Mouse (Mus musculus): ENCODE measurements around the gene Marveld1. TPM values are rescaled to one million over a fixed set of nuclear protein-coding genes. Genes with fewer than 3 reads are reported as not detected.

The Marveld1 gene
- polyA plus RNA-seq, 1 experiment from 2014 or later = 4.3 TPM

DNA sequence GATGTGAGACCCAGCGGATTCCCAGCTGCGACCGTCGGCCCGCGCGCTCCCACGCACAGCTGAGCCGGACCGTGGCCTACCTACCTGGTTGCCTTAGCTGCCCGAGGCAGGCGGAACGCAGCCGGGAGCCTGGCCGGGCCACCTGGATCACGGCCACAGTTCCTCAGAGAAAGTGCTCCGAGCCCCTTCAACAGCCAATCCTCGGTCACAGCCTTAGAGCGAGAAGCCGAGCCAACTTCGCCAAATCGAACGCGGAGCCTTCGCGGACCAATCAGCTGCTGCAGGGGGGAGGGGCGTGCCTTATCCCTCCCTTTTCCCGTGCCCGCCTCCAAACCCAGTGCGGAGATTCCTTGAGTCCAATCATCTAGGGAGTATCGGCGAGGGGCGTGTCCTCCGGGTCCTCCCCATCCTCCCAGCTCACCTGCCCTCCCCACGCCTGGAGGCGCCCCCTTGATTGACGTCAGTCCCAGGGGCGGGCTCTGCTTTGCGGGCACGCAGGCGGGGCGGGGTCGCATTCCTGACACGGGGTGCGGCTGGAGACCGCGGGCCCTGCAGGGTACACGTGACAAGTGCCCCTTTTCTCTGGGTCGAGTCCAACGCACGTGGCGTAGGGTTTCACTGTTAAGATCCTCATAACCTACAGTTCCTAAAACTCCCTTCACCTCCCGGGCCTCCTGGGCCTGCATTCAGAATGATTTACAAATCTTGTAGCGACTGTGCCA is 18.3 kb upstream of the Marveld1 start, which contains the start of gene Avpi1:
TSS of gene Avpi1 (minus strand) at position 273 of the 722 bp plus-strand sequence.
- under 1% methylated on average over 54 of the region's 54 CpGs for WGBS
- peak within 1 kb of the TSS; percentile 76 for H3K4me2 ChIP-seq
- no peaks in the 10 kb centered on the region for H3K9me3 ChIP-seq
- peaks cover 19% of the 10 kb centered on the region for H3K4me1 ChIP-seq (replicated peaks)
- peak within 1 kb of the TSS; percentile 53 for H3K4me3 ChIP-seq
- H3K36me3 ChIP-seq = 0 out of 2 replicates have a peak, but pooled peaks cover 5% of the 10 kb centered on the region
- peak within 1 kb of the TSS; percentile 20 for H3K27ac ChIP-seq (replicated peaks)
- peak; percentile 97 for ATAC-seq (ENCODE audit: low FRiP score, low read depth)
- H3K27me3 ChIP-seq = no peaks in the 10 kb centered on the region
- peak within 1 kb of the TSS; percentile 42 for H3K9ac ChIP-seq

DNA sequence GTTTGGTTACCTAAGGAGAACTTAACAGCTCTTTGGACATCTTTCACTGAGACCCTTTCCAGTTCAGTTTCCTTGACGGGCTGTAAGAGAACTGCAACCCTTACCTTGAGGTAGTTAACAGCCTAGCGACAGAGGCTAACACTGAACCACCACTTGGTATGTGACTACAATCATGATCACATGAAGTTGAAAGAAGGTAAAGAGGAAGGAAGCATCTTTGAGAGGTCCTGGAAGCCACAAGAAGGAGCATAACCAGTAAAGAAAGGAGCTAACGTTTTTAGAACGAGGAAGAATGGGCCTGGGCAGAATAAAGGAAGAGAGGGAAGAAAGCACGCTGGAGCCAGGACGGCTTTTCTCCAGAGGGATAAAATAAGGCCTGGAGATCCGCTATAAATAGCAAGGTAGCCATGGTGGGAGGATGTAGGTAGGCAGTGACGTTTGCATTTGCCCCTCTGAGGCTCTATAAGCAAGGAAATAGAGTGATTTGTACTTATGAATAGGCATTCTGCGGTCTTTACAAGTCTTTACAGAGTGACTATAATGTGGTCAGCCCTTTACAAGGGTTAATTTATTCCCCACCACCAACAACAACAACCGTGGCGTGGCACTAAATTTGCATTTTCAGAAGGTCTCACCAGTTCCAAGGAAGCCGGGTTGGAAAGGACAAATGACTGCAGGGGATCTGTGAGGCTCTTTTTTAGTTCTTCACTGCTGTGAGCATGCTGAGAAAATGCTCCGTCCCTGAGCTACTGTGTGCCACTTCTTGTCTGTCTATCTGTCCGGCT is 17.5 kb upstream of the Marveld1 start:
- Histone ChIP-seq H3K9ac (peak overlapping the region; percentile 42; the same call in 1 of the 2 replicates), H3K9me3 (no peaks in the 10 kb centered on the region), H3K27ac (replicated peaks) (peak overlapping the region; percentile 20), H3K4me2 (peak overlapping the region; percentile 76), H3K27me3 (no peaks in the 10 kb centered on the region), H3K36me3 (no peaks in the 10 kb centered on the region), H3K4me3 (peak overlapping the region; percentile 53), H3K4me1 (replicated peaks) (peaks cover 19% of the 10 kb centered on the region)
- 11% methylated on average over 14 of the region's 14 CpGs for WGBS
- no peak for ATAC-seq (ENCODE audit: low FRiP score, low read depth)

DNA sequence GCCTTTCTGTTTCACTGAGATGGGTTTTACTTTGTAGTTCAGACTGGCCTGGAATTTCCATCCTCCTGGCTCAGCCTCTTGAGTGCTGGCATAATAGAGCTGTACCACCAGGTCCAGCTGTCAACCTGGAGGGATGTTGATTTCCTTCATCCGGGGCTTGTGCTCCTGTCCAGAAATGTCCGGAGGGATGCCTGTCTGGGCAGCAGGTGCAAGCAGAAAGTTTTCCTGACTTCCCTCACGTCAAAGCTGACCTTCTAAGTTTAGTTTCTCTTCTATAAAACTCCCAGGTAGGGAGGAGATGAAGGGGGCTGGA is 16.9 kb upstream of the Marveld1 start:
- 47% methylated on average over 3 of the region's 3 CpGs for WGBS
- H3K27ac ChIP-seq (replicated peaks) = no peak overlapping the region
- no peaks in the 10 kb centered on the region for H3K27me3 ChIP-seq

DNA sequence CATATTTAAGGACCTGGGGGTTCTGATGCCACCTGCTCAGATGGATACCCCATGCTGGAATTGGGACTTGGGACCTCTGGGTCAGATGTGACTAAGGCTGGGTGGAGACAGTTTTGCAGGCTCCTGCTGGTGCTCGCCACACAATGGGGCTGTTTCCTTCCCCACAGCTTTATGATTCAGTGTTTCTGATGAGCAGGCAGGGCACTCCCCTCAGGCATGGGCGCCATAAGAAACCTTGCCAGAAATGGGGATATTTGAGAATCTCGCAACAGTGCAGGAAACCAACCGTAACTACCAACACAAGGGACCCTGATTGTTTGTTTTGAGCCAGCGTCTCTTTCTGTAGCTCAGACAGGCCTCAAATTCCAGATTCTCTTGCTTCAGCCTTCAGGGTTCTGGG is 16.1 kb upstream of the Marveld1 start:
- Histone ChIP-seq H3K4me1 (replicated peaks) (peaks cover 19% of the 10 kb centered on the region), H3K36me3 (no peaks in the 10 kb centered on the region), H3K27me3 (no peaks in the 10 kb centered on the region), H3K9ac (no peak overlapping the region), H3K4me3 (no peak overlapping the region), H3K27ac (replicated peaks) (no peak overlapping the region), H3K9me3 (no peaks in the 10 kb centered on the region), H3K4me2 (no peak overlapping the region)
- ATAC-seq (ENCODE audit: low FRiP score, low read depth) = no peak
- 74% methylated on average over 5 of the region's 5 CpGs for WGBS

More for the DNA sequence above, 16.9 kb upstream of the Marveld1 start:
- Histone ChIP-seq H3K4me2 (no peak overlapping the region), H3K36me3 (no peaks in the 10 kb centered on the region), H3K9me3 (no peaks in the 10 kb centered on the region), H3K4me3 (no peak overlapping the region), H3K9ac (no peak overlapping the region), H3K4me1 (replicated peaks) (peaks cover 19% of the 10 kb centered on the region)
- ATAC-seq (ENCODE audit: low FRiP score, low read depth) = no peak

DNA sequence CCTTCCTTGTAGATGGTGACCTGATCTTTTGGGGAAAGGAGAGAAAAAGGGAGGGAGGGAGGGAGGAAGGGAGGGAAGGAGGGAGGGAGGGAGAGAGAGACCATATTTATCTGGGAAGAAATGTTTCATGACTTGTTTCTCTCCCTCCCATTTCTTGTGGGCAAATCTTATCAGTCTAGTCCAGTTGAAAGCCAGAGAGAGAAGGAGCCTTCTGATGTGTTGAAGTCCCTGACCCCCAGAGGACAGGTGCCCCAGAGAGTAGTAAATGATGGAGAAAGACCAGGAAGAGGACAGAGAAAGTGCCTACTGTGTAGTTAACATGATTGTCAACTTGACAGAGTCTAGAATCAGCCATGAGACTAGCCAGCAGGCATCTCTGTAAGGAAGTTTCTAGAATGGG is 12.1 kb upstream of the Marveld1 start:
- no peak overlapping the region for H3K4me2 ChIP-seq
- no peaks in the 10 kb centered on the region for H3K4me1 ChIP-seq (replicated peaks)
- no peaks in the 10 kb centered on the region for H3K9me3 ChIP-seq
- no peak for ATAC-seq (ENCODE audit: low FRiP score, low read depth)
- H3K4me3 ChIP-seq = no peak overlapping the region
- H3K36me3 ChIP-seq = no peaks in the 10 kb centered on the region
- H3K27me3 ChIP-seq = no peaks in the 10 kb centered on the region
- no peak overlapping the region for H3K9ac ChIP-seq
- no peak overlapping the region for H3K27ac ChIP-seq (replicated peaks)

DNA sequence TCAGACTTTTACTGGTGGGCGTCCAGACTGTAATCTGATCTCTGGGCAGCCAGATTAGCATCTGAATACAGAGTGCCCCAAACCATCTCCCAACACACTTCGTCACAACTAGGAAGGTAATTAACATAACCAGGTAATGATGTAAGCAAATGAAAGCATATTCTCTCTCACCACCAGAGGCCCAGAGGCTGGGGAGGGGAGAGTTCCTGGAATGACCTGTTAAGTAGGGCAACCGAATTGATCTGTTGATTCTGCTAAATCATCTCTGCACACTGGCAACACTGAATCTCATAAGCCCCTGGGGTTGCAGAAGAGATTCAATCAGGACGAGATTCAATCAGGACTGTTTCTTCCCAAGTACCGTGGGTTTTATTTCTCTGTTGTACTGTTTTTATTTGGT is 11.1 kb upstream of the Marveld1 start:
- Histone ChIP-seq H3K4me1 (replicated peaks) (no peaks in the 10 kb centered on the region), H3K36me3 (no peaks in the 10 kb centered on the region), H3K4me3 (no peak overlapping the region), H3K9ac (no peak overlapping the region), H3K9me3 (no peaks in the 10 kb centered on the region), H3K27me3 (no peaks in the 10 kb centered on the region), H3K27ac (replicated peaks) (no peak overlapping the region), H3K4me2 (no peak overlapping the region)
- no peak for ATAC-seq (ENCODE audit: low FRiP score, low read depth)
- 27% methylated on average over 5 of the region's 5 CpGs for WGBS

DNA sequence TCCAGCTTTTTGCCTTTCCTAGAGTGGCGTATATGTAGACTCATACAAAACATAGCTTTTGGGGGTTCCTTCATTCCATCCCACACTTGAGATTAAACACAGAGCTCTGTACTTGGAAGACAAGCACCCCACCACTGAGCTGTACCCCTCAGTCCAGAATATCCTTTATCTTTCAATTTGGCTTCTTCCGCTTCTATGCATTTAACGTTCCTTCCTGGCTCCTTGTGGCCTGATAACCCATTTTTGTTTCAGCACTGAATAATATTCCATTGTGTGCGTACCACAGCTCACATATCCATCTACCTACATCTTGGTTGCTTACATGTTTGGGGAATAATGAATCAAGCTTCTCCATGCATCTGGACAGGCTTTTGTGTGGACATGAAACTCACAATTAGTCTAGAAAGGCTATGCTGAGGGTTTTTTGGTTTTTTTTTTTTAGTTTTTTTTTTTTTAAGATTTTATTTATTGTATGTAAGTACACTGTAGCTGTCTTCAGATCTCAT is 10.0 kb upstream of the Marveld1 start:
- ATAC-seq (ENCODE audit: low FRiP score, low read depth) = no peak
- WGBS = 94% methylated on average over 4 of the region's 4 CpGs

DNA sequence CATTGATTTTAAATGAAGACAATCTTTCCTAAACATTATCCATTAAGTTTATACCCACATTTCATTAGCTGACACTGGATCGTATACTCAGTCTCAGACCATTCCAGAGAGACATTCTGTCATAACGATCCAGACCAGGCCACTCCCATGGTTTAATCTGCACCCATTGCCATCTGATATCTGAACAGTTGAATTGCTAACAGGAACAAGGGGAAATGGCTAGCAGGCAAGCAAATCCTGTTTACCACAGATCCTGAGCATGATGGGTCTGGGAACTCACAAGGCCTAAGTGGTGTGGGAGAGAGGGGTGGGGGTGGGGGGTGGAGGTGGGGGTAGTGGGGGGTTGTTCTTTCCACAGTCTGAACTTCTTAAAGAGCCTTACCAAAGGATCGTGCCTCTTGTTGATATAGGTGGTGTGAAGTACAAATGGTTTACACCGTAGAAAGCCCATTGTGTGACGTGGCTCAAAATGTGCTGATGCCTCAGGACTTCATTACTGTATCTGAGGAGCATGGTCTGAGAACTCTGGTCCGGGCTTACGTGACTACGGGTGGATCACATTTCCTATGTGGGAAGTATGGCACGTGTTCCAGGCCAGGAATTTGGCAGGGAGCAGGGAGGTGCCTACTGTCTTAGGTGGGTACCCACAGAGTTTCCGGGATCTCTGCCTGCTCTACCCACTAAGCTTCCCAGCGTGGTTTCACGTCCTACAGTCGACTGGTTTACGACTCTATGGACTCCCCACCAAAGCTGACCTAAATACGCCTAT is 8.5 kb upstream of the Marveld1 start:
- H3K4me1 ChIP-seq (replicated peaks) = no peaks in the 10 kb centered on the region
- H3K27ac ChIP-seq (replicated peaks) = no peak overlapping the region
- no peaks in the 10 kb centered on the region for H3K9me3 ChIP-seq
- no peak overlapping the region for H3K9ac ChIP-seq
- H3K36me3 ChIP-seq = no peaks in the 10 kb centered on the region
- WGBS = 92% methylated on average over 15 of the region's 15 CpGs
- ATAC-seq (ENCODE audit: low FRiP score, low read depth) = no peak
- no peak overlapping the region for H3K4me2 ChIP-seq
- H3K4me3 ChIP-seq = no peak overlapping the region
- H3K27me3 ChIP-seq = no peaks in the 10 kb centered on the region

More for the DNA sequence above, 10.0 kb upstream of the Marveld1 start:
- H3K9me3 ChIP-seq = no peaks in the 10 kb centered on the region
- H3K4me1 ChIP-seq (replicated peaks) = no peaks in the 10 kb centered on the region
- no peak overlapping the region for H3K4me2 ChIP-seq
- no peak overlapping the region for H3K9ac ChIP-seq
- no peaks in the 10 kb centered on the region for H3K36me3 ChIP-seq
- no peak overlapping the region for H3K4me3 ChIP-seq
- H3K27ac ChIP-seq (replicated peaks) = no peak overlapping the region
- H3K27me3 ChIP-seq = no peaks in the 10 kb centered on the region

DNA sequence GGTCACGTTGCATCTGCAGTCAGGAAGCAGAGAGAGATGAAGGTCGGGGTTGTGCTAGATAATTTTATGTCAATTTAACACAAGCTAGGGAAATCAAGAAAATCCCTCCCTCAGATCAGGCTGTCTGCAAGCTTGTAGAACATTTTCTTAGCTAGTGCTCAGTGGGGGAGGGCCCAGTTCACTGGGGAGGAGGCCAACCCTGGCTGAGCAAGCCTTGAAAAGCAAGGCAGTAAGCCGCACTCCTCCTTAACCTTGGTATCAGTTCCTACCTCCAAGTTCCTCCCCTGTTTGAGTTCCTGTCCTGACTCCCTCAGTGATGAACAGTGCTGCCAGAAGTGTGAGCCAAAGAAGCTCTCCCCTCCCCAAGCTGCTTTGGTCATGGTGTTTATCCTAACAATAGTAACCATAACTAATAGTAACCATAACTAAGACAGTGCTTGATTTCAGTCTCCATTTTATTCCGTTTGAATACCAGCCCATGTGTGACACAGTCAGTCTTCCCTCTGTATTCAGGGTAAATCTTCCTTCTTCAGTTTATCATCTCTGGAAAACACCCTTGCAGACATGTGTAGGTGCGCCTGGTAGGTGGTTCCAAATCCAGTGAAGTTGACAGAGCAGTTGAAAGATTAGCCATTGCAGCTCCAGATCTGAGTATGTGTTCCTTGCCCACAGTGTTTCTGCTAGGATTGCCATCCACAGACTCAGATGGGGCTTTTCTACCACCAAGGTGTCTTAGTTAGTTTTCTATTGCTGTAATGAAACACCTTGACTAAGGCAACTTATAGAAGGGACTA is 7.3 kb upstream of the Marveld1 start:
- H3K4me1 ChIP-seq (replicated peaks) = no peaks in the 10 kb centered on the region
- no peaks in the 10 kb centered on the region for H3K27me3 ChIP-seq
- H3K4me3 ChIP-seq = no peak overlapping the region
- H3K27ac ChIP-seq (replicated peaks) = no peak overlapping the region
- no peak overlapping the region for H3K9ac ChIP-seq
- 81% methylated on average over 5 of the region's 5 CpGs for WGBS
- H3K4me2 ChIP-seq = no peak overlapping the region
- H3K36me3 ChIP-seq = no peaks in the 10 kb centered on the region
- ATAC-seq (ENCODE audit: low FRiP score, low read depth) = no peak
- H3K9me3 ChIP-seq = no peaks in the 10 kb centered on the region

DNA sequence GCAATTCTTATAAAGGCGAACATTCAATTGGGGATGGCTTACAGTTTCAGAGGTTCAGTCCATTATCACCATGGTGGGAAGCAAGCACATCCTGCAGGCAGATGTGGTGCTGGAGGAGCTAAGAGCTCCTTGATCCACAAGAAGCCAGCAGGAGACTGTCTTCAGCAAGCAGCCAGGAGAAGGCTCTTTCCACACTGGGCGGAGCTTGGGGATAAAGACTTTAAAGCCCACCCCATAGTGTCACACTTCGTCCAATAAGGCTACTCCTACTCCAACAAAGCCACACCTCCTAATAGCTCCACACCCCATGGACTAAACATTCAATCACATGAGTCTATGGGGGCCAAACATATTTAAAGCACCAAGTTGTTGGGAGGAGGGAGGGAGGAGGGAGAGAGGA is 5.2 kb upstream of the Marveld1 start:
- peaks cover 4% of the 10 kb centered on the region; the same call in 1 of the 2 replicates for H3K27me3 ChIP-seq
- H3K4me1 ChIP-seq (replicated peaks) = no peaks in the 10 kb centered on the region; the same call in 1 of the 2 replicates
- no peak for ATAC-seq (ENCODE audit: low FRiP score, low read depth)
- H3K36me3 ChIP-seq = no peaks in the 10 kb centered on the region
- 87% methylated on average over 3 of the region's 3 CpGs for WGBS
- no peak overlapping the region for H3K4me2 ChIP-seq
- no peak overlapping the region for H3K4me3 ChIP-seq
- H3K9ac ChIP-seq = no peak overlapping the region
- no peaks in the 10 kb centered on the region for H3K9me3 ChIP-seq
- H3K27ac ChIP-seq (replicated peaks) = no peak overlapping the region

DNA sequence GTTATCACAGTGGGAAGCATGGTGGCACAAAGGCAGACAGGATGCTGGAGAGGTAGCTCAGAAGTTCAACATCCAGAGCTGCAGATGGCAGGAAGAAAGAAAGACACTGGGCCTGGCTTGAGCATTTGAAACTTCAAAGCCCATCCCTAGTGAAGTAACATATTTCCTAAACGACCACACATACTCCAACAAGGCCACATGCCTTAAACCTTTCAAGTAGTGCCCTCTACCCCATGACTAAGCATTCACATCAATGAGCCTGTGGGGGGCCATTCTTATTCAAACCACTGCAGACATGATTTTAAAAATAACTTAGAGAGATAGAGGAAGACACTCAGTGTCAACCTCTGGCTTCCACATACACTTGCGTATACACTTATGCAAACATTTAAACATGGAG is 4.4 kb upstream of the Marveld1 start:
- Histone ChIP-seq H3K27ac (replicated peaks) (no peak overlapping the region), H3K9me3 (no peaks in the 10 kb centered on the region), H3K4me3 (no peak overlapping the region), H3K36me3 (no peaks in the 10 kb centered on the region), H3K4me1 (replicated peaks) (peaks cover 1% of the 10 kb centered on the region), H3K9ac (no peak overlapping the region), H3K4me2 (no peak overlapping the region), H3K27me3 (peaks cover 4% of the 10 kb centered on the region; the same call in 1 of the 2 replicates)
- ATAC-seq (ENCODE audit: low FRiP score, low read depth) = no peak
- WGBS = 73% methylated on average over 2 of the region's 2 CpGs

Data from hindbrain, embryonic 15.5 days (tissue).